ENCODE assay signal across 8 mouse cellular contexts in the genomic region with DNA sequence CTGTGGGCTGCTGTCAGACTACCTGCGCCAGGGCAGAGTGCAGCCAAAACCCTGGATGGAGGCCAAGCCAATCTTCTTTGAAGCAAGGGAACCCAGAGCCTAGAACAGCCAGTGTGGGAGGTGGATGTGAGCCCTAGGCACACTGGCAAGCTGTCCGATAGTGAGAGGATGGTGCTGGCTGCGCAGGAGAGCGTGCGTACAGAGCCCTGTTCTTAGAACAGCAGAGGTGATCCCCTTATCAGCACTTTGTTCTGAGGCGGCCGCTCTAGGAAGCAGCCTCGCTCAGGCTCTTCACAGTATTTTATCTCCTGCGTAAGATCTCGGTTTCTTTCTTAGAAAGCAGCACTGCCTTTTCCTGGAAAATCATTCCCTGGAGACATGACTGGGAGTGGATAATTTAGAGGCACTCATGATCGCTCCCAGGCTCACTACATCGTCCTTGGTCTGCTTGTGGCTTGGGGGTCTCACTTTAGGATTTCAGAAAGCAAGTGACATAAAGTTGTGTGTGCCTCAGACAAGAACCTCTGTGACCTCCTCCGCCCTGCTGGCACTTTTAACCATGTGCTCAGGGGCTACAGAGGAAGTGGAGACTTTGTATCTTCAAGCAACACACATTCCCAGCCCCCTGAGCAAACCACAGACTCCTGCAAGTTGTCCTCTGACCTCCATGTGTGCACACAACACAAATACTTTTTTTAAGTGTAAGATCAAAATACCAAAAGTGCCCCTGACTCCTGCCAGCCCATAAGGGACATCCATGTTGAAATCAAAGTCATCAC.
DNase-seq lines count a peak whose midpoint lies in the region; ATAC-seq and TF ChIP-seq lines count a peak whose summit lies in the region.

No protein-coding gene starts in this region.

- ATAC-seq in heart, embryonic 15.5 days (replicated peaks; ENCODE audit: insufficient number of reproducible peaks, insufficient read depth, low FRiP score, low read depth): no peak
- peak; percentile 86 for ATAC-seq in G1E (ENCODE audit: extremely low read depth, insufficient number of reproducible peaks, low FRiP score, poor library complexity, severe bottlenecking)
- ATAC-seq in megakaryocyte-erythroid progenitor cell, adult 5-6 weeks (replicated peaks; ENCODE audit: low FRiP score, low TSS enrichment, poor library complexity, severe bottlenecking): peak; percentile 84

- no peaks in the 10 kb centered on the region for H3K36me3 ChIP-seq in heart, embryonic 15.5 days
- peaks cover 43% of the 10 kb centered on the region for H3K36me3 ChIP-seq in G1E (replicated peaks)
- no peaks in the 10 kb centered on the region for H3K36me3 ChIP-seq in kidney, adult 2 months (ENCODE audit: control insufficient read depth, insufficient read depth, low read length)

- intact Hi-C loops in heart, postnatal 10 days (cut with DNase I): no loop called here
- intact Hi-C loops in left cerebral cortex, postnatal 25 days (cut with DNase I): no loop called here

- no peak overlapping the region for H3K4me3 ChIP-seq in heart, embryonic 15.5 days
- peak overlapping the region; percentile 58; the same call in 1 of the 2 replicates for H3K4me3 ChIP-seq in G1E (ENCODE audit: low read depth, low read length)
- no peak overlapping the region for H3K4me3 ChIP-seq in kidney, adult 2 months (ENCODE audit: insufficient read depth, low read depth, low read length)

- no peak for TF ChIP-seq CTCF in G1E (IDR thresholded peaks at IDR 0.05; ENCODE audit: low read depth, low read length)
- no peak for TF ChIP-seq CTCF in kidney, adult 2 months (conservative IDR thresholded peaks at IDR 0.05; ENCODE audit: insufficient read depth, insufficient read length, low read depth, low read length)

- 38% methylated on average over 13 of the region's 13 CpGs for WGBS in heart, embryonic 15.5 days
- 64% methylated on average over 13 of the region's 13 CpGs for WGBS in kidney, adult 2 months

- H3K4me2 ChIP-seq in heart, embryonic 15.5 days: no peak overlapping the region

- H3K9ac ChIP-seq in heart, embryonic 15.5 days: peak overlapping the region; percentile 30; the same call in 1 of the 2 replicates

- H3K27ac ChIP-seq in heart, embryonic 15.5 days: peak overlapping the region; percentile 16; the same call in 1 of the 2 replicates
- no peak overlapping the region for H3K27ac ChIP-seq in kidney, adult 2 months (ENCODE audit: insufficient read depth, low read depth, low read length)

- no peaks in the 10 kb centered on the region for H3K27me3 ChIP-seq in heart, embryonic 15.5 days
- H3K27me3 ChIP-seq in G1E (ENCODE audit: insufficient read depth, low read length): no peaks in the 10 kb centered on the region
- no peaks in the 10 kb centered on the region for H3K27me3 ChIP-seq in kidney, adult 2 months (replicated peaks; ENCODE audit: control insufficient read depth, insufficient read depth, low read length)

- no peaks in the 10 kb centered on the region for H3K9me3 ChIP-seq in heart, embryonic 15.5 days (replicated peaks)
- no peaks in the 10 kb centered on the region for H3K9me3 ChIP-seq in G1E (replicated peaks)

- no peak for DNase-seq in heart, postnatal 10 days
- DNase-seq in G1E (ENCODE audit: low spot score): peak; percentile 55
- peak; percentile 59 for DNase-seq in kidney, adult 2 months
- DNase-seq in left cerebral cortex, postnatal 25 days (ENCODE audit: low spot score in 2 of 2): no peak
- no peak for DNase-seq in layer of hippocampus, adult 9-10 months (ENCODE audit: low spot score)
- no peak for DNase-seq in cerebellum, adult 8-10 months

- peaks cover 49% of the 10 kb centered on the region for H3K4me1 ChIP-seq in heart, embryonic 15.5 days (replicated peaks)
- H3K4me1 ChIP-seq in G1E (ENCODE audit: insufficient read depth, low read depth, low read length): peaks cover 84% of the 10 kb centered on the region
- H3K4me1 ChIP-seq in kidney, adult 2 months (ENCODE audit: control insufficient read depth, insufficient read depth, low read length): no peaks in the 10 kb centered on the region

- TF ChIP-seq POLR2A in kidney, adult 2 months (IDR thresholded peaks at IDR 0.05; ENCODE audit: low read depth, low read length): no peak

Comparison
In these comparisons a context has a peak if more than half of its experiments do, and no peak if none do; other contexts are left out.
1. DNase-seq: peak in G1E (single experiment) and kidney, adult 2 months (single experiment); none in heart, postnatal 10 days (0 of 2), left cerebral cortex, postnatal 25 days (0 of 2), layer of hippocampus, adult 9-10 months (single experiment) and cerebellum, adult 8-10 months (single experiment).